Mouse (Mus musculus) T-helper 17 cell (primary cell): ENCODE data around the gene Sult1a1.
"Not testable (repeated sequence)": the region's sequence is repeated elsewhere in the genome, so short reads cannot be mapped to it uniquely, and the experiment has no call there.

ENCODE experiments used
- in situ Hi-C, 2 experiments: fragments of 300-600 bp; cut with MboI, MseI; formaldehyde crosslinking; loops; 1 replicate in 1 of 2; 2 replicates in 1 of 2; pipeline ENCODE4 v1.15.1; 2025; ENCODE audit warnings: high pct_unique_total_duplicates in 2 of 2

Gene Sult1a1

DNA sequence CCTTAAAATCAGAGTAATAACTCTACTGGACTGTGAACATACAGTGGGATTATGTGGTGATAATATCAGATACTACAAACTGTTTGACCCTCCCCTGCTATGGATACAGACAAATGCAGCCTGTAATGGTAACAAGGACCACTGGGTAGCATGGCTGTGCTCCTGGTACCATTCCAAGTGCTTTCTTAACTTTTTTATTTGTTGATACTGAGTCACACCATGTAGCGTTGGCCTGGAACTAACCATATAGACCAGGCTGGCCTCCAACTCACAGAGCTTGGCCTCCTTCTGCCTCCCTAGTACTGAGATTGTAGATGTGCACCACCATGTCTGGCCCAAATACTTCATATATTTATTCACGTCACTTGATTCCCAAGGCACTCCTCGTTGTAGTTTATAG, 11.0 kb downstream of the Sult1a1 start:
- in situ Hi-C loops, result no loop called here

DNA sequence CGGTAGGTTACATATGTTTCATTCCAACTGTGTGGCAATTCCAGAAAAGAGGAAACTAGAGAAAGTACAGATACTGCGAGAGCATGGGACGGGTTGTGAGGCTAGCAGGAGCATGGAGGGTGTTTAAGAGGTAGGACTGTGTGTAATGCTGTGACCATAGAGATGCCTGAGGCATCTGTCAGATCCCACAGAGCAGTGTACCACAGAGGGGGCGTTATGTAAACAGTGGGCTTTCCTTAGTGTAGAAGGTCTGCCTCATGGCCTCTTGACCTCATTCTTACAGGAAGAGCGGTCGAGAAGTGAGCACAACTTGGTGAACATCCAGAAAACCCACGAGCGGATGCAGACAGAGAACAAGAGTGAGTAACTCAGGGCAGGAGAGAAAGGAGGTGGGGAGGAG, 12.6 kb downstream of the Sult1a1 start:
- in situ Hi-C loops, result no loop called here

DNA sequence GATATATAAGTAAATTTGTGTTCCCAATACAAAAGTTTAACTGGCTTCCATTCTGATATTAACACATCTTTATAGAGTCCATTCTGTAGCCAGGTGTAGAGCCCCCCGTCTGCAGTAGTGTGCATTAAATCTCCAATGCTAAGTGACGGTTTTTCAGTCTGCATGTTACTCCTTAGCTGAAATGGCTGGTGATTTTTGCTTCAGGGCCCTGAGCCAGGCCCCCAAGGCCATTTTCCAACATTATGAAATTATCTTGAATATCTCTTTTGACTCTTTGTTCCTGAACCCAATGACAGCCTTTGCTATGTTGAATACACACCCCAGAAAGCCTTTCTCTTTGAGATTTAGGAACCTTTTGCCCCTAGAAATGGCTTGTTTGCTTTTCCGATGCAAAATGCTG, 16.5 kb downstream of the Sult1a1 start:
- in situ Hi-C loops, result loop anchor here (5.0 to 10.0 kb wide), 3 partner anchors 33 to 1325 kb away; partner anchors contain the start of gene Fbrs (in 1 of the 2)

DNA sequence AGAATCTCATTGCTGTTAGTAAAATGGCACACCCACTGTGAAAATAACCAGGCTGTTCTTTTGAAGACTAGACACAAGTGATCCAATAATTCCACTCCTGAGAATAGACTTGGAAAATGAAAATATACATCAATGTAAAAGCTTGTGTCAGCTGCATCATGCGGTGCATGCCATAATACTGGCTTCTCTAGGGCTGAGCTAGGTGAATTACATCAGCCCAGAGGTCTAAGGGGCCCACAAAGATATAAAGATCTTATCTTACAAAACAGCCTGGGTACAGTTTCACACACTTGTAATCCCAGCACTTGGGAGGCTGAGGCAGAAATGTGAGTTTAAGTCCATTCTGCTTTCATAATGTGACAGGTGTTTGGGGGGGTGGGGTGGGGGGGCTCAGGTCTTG, 18.7 kb downstream of the Sult1a1 start:
- in situ Hi-C loops, result loop anchor here (5.0 to 10.0 kb wide), 3 partner anchors 35 to 1327 kb away; partner anchors contain the start of gene Fbrs (in 1 of the 2)

DNA sequence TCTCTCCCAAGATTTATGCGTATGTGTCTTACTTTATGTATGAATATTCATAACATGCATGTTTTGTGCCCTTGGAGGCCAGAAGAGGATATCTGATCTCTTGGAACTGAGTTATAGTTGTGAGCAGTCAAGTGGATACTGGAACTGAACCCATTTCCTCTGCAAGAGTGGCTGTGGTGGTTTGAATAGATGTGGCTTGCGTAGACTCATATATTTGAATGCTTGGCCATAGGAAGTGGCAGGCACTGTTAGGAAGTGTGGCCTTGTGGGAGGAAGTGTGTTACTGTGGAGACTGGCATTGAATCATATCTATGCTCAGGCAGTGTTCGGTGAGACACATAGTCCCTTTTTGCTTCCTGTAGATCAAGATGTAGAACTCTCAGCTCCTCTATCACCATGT, 20.5 kb downstream of the Sult1a1 start:
- in situ Hi-C loops, result loop anchor here (5.0 to 10.0 kb wide), 3 partner anchors 37 to 1329 kb away; partner anchors contain the start of gene Fbrs (in 1 of the 2)

GRCm38 (mm10) chr7:126653991-126654390, 22.2 kb downstream of the Sult1a1 start:
- in situ Hi-C loops, result loop anchor here (10.0 kb wide), 2 partner anchors 821 to 1331 kb away; partner anchors contain the start of gene Fbrs (in 1 of the 2)

DNA sequence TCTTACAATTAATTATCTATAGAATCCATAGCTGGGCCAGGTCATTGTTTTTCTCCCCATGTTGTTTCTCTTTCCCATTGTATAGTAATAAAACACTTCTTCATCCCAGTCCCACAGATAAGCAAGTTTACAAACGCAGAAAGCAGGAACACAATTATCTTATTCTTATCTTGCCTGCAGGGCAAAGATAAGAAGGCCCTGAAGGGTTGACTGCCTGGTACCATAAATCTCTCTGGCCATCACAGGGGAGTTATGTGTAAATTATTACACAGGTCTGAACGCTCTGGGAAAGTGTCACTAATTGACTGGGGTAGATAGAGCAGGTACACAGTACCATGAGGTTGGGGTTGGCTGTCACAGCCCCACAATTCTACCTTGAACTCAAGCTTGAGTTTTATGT, 25.4 kb downstream of the Sult1a1 start:
- in situ Hi-C loops, result loop anchor here (10.0 kb wide), 2 partner anchors 824 to 1334 kb away; partner anchors contain the start of gene Fbrs (in 1 of the 2)

DNA sequence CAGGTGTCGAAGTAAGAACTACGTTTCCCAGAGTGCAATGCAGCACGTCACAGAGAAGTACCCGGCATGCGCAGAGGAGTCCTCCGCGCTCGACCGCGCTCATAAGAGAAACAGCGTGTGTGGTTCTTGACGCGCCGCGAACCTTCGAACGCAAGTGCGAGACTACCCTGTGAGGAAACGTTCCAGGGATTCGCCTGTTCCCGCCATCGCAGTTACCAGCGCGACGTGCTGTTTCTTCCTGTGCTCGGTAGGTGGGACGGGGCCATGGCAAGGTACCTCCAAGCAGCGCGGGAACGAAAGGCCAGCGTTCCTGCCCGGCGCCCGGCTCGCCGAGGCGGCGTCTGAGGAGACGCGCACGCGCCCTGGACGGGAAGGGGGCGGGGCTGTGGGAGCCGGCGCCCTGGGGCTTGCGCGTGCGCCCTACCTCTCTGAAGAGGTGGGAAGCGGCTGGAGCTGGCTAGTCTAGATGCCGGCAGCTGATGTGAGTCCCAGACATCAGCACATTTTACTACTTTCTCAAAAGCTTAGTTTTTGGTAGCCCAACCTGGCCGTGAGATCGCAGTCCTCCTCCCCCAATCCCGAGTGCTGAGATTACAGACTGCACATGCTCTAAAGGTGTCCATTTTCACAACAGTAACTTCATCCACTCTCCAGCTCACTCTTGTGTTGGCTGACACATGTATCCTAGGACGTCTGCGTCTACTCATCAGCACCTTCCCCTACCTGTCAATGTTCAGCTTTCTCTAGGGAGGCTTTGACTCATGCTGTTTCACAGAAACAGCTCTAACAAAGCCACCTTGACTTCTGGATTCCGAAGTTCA, 26.8 kb downstream of the Sult1a1 start, which contains the start of gene Sgf29:
Gene Sgf29, plus strand, starts transcription at position 79 of the 821 bp plus-strand sequence.
- in situ Hi-C loops, result loop anchor here (5.0 to 10.0 kb wide), 3 partner anchors 43 to 1335 kb away; partner anchors contain the start of gene Fbrs (in 1 of the 2)

GRCm38 (mm10) chr7:126648486-126648885, 27.7 kb downstream of the Sult1a1 start:
- in situ Hi-C loops, result loop anchor here in 1 of 2 experiments (5.0 kb wide), 1 partner anchor 44 kb away; no protein-coding TSS in a partner anchor

- in situ Hi-C loops, result loop anchor here in 1 of 2 experiments (5.0 kb wide), 1 partner anchor 47 kb away; no protein-coding TSS in a partner anchor
Measured at GRCm38 (mm10) chr7:126645708-126646107, 30.5 kb downstream of the Sult1a1 start.

- in situ Hi-C loops, result loop anchor here in 1 of 2 experiments (5.0 kb wide), 1 partner anchor 47 kb away; no protein-coding TSS in a partner anchor
Measured at GRCm38 (mm10) chr7:126644914-126645313, 31.3 kb downstream of the Sult1a1 start.

GRCm38 (mm10) chr7:126644345-126644744, 31.9 kb downstream of the Sult1a1 start:
- in situ Hi-C loops, result no loop called here

DNA sequence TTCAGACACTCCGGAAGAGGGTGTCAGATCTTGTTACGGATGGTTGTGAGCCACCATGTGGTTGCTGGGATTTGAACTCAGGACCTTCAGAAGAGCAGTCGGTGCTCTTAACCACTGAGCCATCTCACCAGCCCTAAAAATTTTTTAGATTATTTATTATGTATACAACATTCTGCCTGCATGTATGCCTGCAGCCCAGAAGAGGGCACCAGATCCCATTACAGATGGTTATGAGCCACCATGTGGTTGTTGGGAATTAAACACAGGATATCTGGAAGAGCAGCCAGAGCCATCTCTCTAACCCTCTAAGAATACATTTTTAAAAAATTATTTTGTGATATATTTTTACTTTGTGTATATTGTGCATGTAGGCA, 33.0 kb downstream of the Sult1a1 start:
- in situ Hi-C loops, result not testable (repeated sequence)

- in situ Hi-C loops, result no loop called here
Measured at GRCm38 (mm10) chr7:126642545-126643243, 33.5 kb downstream of the Sult1a1 start.

DNA sequence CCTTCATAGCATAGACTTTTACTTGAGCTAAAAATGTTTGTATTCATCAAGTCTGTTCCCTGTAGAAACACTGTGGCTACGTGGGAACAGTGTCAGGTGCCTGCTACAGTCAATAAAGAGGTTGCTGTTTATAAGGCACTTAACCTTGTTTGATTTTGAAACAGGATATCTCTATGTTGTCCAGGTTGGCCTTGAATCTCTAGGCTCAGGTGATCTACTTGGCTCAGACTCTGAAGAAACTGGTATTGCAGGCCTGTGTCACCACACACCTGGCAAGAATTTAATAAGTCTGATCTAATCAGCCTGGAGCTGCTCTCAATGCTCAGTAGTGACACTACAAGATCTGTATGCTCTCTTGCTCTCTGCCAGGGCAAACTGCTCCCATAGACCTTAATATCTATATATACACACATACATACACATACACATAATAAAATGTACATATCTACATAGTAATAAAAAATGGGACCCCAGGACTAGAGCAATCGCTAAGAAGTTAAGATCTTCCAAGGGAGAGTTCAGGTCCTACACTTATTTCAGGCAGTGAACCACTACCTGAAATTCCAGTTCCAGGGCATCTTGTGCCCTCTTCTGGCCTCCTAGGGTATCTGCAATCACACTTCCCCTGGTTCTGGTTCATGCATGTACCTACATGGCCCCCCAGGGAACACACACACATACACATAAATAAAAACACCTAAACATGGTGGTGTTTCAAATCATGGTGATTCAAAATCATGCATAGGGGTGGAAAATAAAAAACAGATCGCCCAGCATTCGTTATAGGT, 39.3 kb downstream of the Sult1a1 start:
- in situ Hi-C loops, result loop anchor here (5.0 to 10.0 kb wide), 2 partner anchors 60 to 62 kb away; no protein-coding TSS in a partner anchor

DNA sequence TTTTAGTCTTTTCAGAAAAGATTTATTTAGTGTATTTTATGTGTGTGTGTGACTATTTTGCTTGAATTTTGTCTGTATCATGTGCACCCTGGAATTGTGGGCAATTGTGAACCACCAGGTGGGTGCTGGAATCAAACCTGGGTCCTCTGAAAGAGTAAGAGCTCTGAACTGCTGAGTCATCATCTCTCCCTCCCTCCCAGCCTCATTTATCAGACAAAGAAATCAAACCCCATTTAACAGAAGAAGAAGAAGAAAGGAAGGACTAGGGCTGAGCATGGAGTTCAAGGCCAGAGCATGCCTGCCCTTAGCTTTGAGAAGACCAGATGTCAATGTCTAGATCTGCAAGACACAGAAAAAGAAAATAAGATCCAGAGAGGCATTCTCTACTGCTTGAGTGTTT, 40.9 kb downstream of the Sult1a1 start:
- in situ Hi-C loops, result loop anchor here (5.0 to 10.0 kb wide), 2 partner anchors 58 to 61 kb away; no protein-coding TSS in a partner anchor

- in situ Hi-C loops, result loop anchor here in 1 of 2 experiments (10.0 kb wide), 1 partner anchor 58 kb away; no protein-coding TSS in a partner anchor
Measured at GRCm38 (mm10) chr7:126632478-126632877, 43.8 kb downstream of the Sult1a1 start.

- in situ Hi-C loops, result loop anchor here in 1 of 2 experiments (10.0 kb wide), 1 partner anchor 56 kb away; no protein-coding TSS in a partner anchor
Measured at GRCm38 (mm10) chr7:126630824-126631518, 45.3 kb downstream of the Sult1a1 start, which contains the start of gene Nupr1. TSS of gene Nupr1 (minus strand) at chr7:126630861.

DNA sequence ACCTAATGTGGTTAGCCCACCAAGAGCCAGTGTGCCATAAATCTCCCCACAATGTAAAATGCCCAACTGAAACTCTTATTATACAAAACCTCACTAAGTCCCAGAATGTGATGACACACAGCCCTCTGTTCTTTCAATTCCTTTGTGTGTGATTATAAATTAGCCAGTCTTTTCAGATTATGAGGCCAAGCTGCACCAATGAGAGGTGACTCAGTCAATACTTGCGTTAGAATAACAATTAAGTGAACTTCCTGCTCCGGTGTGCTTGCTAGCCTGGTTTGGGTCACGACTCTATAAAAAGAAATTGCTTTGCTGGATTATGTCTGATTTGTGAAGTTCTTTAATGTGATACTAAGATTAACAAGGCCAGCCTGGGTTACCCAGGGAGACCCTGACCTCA, 46.3 kb downstream of the Sult1a1 start:
- in situ Hi-C loops, result loop anchor here in 1 of 2 experiments (10.0 kb wide), 1 partner anchor 55 kb away; no protein-coding TSS in a partner anchor

DNA sequence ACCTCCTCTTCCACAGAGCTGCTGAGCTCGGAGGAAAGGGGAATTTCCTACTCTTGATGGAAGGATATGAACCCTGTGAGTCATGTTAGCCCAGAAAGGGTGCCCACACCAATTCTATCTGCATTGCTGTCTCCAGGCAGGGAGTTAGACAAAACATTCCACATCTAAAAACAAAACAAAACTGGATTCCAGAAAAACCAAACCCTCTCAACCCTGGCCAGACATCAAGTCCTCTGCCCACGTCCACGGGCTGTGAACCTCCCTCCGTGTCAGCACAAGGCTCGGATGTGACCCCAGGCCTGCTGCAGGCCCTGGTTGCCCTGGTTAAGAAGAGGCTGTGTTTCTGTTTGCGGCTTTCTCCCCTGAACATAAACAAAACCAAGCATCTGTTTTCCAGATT, 48.1 kb downstream of the Sult1a1 start:
- in situ Hi-C loops, result no loop called here
